Mouse (Mus musculus) thymus, postnatal 10 days (tissue): ENCODE data around the gene Atp12a.

Experiments used
- DNase-seq, 2 experiments: peaks; one replicate each; pipeline ENCODE4 v3.0.0; 2021; ENCODE audit warnings: low spot score in 2 of 2

Gene Atp12a

GRCm38 (mm10) chr14:56379336-56379735 lies 14.5 kb downstream of the Atp12a start:
- no peak for DNase-seq

- DNase-seq: no peak
These were observed 17.5 kb downstream of the Atp12a start for GRCm38 (mm10) chr14:56382366-56382765.

- DNase-seq: no peak
These were observed 25.4 kb downstream of the Atp12a start for GRCm38 (mm10) chr14:56390247-56390646.

GRCm38 (mm10) chr14:56393704-56394312 lies 28.9 kb downstream of the Atp12a start:
- DNase-seq: no peak

- DNase-seq: peak in 1 of 2 experiments; percentile 24
These were observed 33.1 kb downstream of the Atp12a start for GRCm38 (mm10) chr14:56398001-56398400.

GRCm38 (mm10) chr14:56402311-56403071 lies 37.6 kb downstream of the Atp12a start, which contains the start of gene Rnf17:
TSS of gene Rnf17 (plus strand) at chr14:56402581.
- DNase-seq: peak in 1 of 2 experiments; percentile 4

GRCm38 (mm10) chr14:56403072-56403375 lies 38.2 kb downstream of the Atp12a start:
- no peak for DNase-seq
